Mouse (Mus musculus) monocyte, adult 5-6 weeks (primary cell): Measurements from ENCODE around the gene Clcnkb. TPM values are rescaled to one million over a fixed set of nuclear protein-coding genes. Genes with fewer than 3 reads are reported as not detected.

Experiments used
- ATAC-seq: fragments of 153-309, 156-312 bp; replicated peaks from 2 replicates; pipeline ENCODE4 v1.8.0; 2017; ENCODE audit warnings: mild to moderate bottlenecking; ENCODE audit not compliant: low TSS enrichment, insufficient number of reproducible peaks, severe bottlenecking, poor library complexity, low FRiP score
- total RNA-seq: library from RNA; stranded (forward); fragments of 200-1000, 200-491, 200-594 nt; gene quantifications from 3 replicates; pipeline ENCODE4 v1.2.3, GENCODE M21; 2017

Gene Clcnkb
- total RNA-seq, 1 experiment from 2014 or later: not detected

DNA sequence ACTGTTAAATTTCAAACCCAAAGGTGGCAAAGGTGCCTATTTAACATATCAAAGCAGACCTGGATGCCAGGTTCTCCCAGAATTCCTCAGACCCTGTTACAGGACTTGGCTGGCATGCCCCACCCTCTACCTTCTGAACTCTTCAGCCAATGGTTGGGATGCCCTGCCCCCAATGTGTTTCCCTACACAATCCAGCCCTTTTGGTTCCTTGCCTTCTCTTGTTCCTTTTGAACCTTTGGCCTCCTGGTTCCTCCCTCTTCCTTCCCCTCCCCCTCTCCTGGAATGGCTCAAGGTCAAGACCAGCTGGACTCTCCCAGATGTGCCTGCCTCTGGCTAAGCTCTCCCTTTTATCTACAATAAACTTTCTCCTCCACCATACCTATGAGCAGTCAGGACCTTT, 25.1 kb upstream of the Clcnkb start:
- ATAC-seq: no peak

DNA sequence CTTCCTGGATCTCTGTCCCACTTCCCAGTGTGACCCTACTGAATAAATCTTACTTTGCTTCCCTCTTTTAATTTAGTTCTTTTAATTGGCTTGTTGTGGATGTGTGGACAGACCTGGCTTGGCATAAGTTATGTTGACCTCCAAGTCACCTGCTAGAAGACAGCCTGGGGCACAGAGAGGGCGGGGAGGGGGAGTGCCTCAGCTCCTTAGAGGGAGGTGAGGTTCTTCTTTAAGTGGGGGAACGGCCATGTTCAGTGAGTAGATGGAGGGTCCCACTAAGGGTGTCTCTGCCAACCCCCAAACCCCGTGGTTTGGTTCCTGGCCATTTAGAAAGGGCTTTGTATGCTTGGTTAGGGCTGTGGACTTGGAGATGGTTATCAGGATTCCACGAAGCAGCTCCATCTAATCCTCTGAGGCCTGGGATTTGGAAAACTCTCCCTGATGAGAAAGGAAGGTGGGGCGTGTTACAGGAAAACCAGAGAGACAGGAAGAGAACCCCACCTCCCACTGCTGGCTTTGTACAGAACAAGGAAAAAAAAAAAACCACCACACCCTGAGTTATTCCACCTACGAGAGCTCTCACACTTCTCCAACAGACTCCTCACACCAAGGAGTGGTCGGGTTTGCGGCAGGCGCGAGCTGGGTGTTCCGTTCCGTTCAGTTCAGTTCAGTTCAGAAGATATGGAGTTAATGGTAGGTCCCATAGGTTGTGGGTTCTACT, 23.4 kb upstream of the Clcnkb start:
- no peak for ATAC-seq

DNA sequence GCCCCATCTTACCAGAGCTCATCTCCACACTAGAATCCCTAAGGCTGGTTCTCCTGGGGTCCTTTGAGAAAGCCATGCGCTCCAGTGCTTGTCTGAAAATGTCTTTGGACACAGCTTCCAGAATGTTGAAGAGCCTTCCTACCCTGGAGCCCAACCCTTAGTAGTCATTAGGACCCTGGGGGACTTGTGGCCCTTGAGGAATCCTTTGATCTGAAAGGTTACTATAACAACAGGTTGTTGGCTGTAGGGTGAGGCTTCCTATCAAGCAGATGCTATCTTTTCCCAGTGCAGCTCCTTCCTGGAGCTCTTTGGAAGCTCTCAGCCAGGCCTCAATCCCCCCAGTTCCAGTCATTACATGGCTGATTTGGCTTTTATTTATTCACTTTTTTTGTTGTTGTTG, 20.2 kb upstream of the Clcnkb start, which contains the start of gene Srarp:
Gene Srarp (minus strand): TSS at position 132 of the 400 bp plus-strand sequence.
- ATAC-seq: no peak

DNA sequence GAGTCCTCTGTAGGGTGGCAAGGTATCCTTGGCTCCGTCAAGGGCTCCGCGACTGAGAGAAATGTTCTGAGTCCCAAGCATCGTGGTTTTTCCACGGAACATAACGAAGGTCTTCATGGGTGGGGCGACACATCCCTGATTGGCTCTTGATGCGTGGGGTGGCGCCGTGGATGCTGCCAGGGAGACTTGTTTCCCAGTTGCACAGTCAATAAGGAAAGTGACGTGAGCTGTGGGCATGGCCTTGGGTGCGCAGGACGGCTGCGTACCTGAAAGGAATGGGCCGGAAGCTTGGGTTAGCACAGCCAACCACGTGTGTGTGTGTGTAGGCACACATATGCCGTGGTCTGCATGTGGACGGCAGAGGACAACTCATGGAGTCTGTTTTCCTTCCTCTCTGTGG, 17.4 kb upstream of the Clcnkb start:
- ATAC-seq: no peak

DNA sequence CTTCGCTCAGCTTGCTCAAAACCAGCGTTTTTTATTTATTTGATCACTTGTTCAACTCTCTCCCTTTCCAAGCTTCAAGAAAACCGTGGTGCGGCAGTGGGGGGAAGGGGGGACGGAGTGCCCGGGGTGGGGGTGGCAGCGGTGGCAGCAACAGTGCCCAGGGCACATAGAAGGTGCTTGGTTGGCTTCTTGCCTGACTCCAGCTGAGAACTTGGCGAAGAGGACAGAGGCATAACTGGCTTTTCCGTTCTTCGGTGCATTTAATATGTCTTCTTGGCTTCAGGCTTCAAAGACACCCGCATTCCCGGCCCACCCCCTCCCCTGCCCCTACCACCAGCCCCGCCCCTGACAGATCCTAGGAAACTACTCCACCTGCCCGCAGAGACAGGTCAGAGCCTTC, 16.9 kb upstream of the Clcnkb start:
- no peak for ATAC-seq

DNA sequence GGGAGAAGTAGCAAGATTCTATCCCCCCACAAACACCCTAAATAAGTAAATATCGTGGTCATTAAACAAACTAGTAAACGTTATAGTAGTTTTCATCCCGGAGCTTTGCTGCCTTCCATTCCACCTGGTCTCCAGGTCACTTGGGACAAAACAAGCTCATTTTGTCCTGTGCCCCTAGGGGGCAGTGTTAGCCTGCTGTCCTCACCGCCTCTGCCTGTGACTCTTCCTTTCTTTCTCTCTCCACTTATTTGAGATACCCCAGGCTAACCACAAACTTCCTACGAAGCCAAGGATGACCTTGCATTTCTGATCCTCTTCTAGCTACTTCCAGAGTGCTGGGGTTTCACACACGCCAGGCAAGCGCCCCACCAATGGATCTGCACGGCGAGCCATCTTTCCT, 15.2 kb upstream of the Clcnkb start:
- peak; percentile 94 for ATAC-seq

DNA sequence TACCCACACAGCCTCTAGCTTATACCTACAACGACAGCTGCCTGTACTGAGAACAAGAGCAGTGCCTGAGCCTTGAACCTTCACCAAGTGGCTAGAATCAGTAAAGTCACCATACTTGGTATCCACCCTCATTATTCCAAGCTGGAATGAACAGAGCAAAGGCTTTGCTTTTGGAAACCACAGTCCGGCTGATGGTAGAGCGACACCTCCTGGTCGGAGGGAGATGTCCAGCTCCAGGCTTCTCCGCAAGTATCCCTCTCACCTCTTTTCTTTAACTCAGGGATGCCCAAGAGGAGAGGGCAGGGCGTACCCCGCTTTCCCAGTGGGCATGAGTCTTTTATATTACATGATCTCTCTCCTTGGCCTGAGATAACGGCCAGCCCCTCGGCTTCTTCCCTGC, 14.0 kb upstream of the Clcnkb start:
- ATAC-seq: no peak

DNA sequence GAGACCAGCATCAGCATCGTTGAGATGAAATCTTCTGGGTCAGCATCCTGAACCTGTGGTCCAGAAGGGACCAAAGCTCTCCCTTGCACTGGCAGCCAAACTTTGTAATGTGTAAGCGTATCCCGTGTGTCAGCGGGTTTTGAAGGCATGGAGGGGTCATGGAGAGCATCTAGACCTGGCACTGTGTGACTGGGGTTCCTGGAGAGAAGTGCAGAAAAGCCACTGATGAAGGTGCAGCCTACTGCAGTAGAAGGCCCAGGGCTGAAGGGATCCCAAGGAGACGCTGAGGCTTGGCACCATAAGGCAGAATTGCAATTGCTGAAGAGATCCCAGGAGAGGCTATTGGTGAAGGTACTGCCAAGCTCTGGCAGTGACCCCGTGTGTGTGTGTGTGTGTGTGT, 13.6 kb upstream of the Clcnkb start:
- ATAC-seq: no peak

DNA sequence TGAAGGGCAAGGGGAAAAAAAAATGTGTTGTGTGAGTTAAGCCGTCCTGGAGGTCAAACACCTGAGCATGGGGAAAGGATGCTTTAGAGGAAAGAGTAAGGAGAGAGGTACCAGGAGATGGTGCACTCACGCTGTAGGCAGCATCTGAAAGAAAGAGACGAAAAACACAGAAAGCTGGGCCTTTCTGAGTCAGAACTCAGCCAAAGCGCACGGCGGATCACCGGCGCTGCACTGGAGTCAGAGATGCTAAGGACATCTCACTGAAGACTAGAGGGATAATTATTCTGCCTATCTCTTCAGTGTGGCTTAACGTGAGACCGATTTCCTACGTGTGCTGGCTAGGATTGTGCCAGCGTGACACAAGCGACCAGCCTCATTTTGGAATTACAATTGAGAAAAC, 12.1 kb upstream of the Clcnkb start:
- ATAC-seq: no peak

DNA sequence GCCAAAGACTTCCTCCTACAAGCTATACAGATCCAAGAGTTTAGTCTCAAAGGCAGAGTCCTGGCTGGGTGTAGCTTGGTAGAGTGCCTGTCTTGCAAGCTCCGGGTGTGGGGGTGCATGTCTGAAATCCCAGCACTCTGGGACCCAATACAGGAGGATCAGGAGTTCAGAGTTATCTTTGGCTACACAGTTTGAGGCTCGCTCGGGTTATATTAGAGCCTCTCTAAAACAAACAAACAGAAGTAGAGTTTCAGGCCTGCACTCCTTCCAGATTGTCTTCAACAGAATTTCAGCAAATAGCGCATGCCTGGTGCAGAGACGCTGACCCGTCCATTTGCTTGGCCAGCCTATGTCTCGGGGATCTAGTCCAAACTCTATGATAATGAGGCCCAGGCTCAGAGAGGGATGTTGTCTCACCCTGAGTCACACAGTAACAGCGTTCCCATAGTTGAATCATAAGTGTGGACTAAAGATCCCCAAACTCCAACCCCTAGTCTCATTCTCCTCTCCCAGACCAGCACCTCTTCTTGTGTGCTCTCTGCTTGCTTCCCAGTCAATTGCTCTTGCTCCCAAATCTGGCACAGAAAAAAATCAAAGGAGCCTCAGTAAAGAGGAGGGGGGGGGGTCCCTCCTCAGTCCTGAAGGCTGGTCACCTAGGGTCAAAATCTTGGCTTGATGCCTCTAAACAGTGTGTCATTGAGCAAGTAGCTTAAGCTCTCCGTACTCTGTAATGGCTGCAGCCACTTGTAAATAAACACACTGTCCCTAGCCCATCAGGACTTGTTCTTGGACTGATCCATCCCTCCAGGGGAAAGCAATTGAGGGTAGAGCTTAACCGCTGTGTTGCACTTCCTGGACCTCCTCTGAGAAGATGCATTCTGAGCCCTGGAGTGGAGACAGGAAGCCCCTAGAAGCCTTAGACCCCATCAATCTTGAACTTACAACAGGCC, 11.3 kb upstream of the Clcnkb start:
- no peak for ATAC-seq

DNA sequence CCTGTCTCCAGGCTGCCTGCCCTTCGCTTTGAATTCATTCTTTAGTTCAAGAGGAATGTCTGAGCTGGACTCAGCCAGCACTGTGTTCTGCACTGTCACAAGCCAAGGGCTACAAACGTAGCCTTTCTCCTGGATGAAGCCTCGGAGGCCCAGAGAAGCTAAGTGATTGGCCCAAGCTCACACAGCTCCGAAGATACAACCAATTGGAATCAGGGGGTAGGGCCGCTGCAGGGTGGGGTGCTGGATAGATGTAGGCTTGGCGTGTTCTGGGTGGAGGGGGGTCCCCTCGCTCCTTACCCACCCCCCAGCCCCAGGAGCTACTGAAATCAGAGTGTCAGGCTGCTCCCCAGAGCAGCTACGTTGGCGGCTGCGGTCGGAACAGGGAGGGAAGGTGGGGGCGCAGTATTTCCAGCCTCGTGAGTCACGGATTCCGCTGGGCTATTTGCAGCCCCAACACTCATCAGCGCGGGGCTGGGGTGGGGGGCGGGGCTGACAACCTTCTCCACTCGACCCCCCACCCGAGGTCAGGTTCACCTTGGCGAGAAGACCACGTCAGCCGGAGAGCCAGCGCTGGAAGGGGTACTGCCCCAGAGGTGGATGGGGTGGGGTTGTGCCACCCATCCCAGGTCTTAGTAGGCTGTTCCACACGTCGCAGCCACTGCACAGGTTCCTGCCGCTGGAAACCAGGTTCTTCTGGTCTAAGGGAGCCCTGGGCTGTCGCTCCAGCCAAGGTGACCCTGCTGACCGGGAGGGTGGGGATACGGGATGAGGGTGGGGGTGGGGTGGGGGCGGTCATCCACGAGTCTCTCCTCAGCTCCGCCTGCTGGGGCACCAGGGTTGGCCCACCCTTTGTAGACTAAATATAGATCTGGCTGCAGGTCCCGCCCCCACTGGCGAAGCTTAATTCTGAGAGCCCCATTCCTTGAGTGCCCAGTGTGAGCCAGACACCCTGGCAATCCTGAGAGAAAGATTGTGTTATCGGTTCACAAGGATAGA, 10.0 kb upstream of the Clcnkb start:
- 0 out of 2 replicates have a peak, but pooled peaks have one; percentile 25 for ATAC-seq

DNA sequence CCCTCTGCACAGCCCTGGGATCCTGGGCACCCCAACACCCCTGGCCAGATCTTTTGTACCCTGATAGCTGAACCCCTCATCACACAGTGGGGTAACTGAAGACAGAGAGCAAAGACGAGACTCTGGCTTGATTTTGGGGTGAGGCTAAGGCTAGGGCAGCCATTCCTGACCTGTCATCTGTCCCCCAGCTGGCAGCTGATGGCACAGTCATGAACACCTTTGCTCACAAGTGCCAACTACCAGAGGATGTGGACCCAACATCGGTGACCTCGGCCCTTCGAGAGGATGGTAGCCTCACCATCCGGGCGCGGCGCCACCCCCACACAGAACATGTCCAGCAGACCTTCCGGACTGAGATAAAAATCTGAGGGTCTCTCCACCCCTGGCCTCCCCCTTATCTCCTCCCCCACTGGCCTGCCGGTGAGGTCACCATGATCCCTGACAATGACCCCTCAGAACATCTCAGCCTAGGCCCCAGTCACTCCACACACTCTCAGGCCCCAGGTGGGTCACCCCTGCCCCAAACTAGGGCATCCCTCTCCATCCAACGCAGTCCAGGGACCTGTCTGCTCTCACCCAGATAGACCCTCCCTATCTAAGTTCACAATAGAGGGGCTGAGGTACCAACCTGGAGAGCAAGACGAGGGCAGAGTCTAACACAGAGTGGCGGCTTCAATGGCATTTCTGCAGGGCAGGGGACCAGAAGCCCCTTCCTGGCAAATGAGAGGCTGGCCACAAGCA, 8.0 kb upstream of the Clcnkb start:
- no peak for ATAC-seq

DNA sequence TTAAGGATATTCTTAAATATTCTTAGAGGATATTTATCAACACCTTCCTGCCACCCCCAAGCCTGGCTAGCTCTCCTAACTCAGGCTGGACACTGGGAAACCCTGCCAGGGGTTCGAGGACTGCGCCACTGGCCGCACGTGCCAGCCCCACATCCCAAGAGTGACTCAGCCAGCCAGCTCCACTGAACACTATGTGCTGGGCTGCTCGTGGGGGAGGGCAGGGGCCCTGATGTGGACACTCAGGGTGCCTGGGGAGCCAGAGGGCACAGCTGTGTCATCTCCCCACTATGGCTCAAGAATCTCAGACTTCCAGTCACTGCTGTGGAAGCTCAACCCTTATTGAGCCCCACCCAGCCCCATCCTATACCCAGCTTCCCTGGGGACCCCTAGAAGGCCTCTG, 7.5 kb upstream of the Clcnkb start:
- ATAC-seq: no peak

DNA sequence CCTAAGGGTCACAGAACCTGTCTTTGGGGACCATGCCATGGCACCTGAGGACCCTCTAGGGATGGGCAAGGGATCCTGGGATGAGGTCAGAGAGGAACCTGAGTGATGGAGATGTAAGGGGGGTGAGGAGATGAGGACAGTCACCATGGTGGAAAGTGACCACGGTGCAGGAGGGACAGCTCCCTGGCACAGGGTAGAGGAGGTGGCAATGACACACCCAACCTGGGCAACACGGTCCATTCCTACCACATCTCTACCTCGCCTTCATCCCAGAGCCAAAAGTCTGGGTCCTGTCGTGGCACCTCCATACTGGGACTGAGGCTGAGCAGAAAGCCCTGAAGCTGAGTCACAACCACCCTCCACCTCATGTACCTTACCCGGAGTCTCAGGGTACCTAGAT, 7.0 kb upstream of the Clcnkb start:
- no peak for ATAC-seq

DNA sequence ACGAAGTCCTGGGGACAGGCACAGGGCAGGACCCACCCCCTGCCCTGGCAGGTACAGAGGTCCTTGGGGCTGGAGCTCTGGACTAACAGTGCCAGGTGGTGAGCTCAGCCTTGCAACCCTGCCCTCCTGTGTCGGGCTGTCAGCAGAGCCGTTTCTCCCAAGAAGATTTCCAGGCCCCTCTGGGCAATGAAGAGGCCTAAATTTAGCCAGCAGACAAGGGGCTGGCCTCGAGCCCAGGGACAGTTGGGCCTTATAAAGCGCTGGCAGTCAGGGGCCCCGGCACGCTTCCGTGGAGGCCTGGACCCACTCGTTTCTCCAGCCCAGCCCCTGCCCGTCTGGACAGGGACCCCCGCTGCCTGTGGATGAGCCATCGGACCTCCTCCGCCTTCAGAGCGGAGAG, 5.6 kb upstream of the Clcnkb start:
- no peak for ATAC-seq

DNA sequence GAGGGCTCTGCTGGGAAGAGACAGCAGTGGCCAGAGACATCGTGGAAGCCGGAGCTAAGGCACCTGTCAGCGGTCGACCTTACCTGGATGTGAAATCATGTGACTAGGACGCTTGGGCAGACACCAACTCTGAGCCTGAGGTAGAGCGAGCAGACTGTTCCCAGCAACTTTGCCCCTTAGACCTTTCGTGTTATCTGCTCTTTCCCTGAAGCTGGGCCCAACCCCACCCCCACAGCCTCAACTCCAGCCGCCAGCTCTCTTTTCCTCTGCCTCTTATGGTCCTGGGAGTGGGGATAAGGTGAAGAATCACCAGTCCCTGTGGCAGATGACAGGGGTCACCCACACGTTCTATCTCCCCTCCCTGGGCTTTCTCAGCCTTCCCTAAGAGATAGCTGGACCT, 5.1 kb upstream of the Clcnkb start:
- ATAC-seq: no peak

DNA sequence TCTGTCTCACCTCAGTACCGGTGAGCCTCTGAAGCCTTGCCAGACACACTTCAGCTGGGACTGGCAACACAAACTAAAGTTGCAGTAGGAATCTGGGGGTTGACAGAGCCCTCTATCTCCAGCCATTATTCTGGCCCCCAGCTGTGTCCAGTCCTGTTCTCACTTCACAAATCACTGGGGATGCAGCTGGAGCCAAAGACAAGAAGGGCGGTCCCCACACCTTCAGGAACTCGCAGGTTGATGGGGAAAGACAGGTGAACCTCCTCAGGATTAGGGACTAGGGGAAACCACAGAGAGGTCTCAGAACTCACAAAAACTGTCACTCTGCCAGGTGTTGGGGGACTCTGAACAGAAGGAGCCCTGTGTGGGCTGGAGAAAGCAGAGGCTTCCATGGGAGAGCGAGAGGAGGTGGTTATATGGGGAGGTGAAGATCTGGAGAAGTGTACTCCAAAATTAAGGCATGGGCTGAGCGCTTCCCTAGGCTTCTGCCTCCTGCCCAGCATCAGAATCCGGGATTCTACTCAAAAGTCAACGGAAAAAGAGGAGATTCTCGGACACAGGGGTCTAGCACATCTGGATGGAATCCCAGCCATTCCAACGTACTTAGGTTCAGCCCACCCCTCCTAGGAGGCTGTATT, 4.5 kb upstream of the Clcnkb start, which contains the start of gene Hspb7:
Gene Hspb7 (plus strand): TSS at position 588 of the 638 bp plus-strand sequence.
- ATAC-seq: no peak
